Mouse (Mus musculus): ENCODE measurements at regions not wholly inside any gene's neighbourhood (a gene's known extent, or its start where the extent isn't known, plus 50 kb on each side); places are given as distances from the start of the nearest gene placed in this dataset.

DNA sequence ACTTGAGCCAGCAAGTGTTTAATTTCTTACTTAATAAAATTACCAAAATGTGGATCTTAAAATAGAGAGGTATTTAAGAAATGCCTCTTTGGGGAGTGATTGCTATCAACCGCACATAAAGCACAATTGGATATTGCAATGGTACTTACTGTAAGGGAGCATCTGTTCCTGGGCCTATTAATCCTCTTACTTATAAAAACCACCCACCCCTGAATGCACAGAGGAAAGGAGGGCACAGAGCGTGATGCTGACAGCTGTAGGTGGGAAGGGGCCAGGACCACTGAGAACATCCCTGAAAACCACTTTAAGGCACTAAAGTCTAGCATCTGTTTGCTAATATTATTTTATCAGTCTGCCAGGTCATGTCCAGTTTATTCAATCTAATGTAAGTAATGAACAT is 146.1 kb downstream of the Rgs21 start:
- TF ChIP-seq CHD2 (IDR thresholded peaks at IDR 0.05; ENCODE audit: low read depth, low read length) (no peak), MAFK (IDR thresholded peaks at IDR 0.05; ENCODE audit: insufficient read depth, low read depth, low read length) (no peak), ZC3H11A (IDR thresholded peaks at IDR 0.05; ENCODE audit: borderline replicate concordance, low read depth, low read length) (no peak), ZNF384 (IDR thresholded peaks at IDR 0.05; ENCODE audit: low read depth, low read length) (no peak)
